Mouse (Mus musculus) hindbrain, embryonic 14.5 days (tissue): Measurements from ENCODE around the gene Pepd. TPM values are rescaled to one million over a fixed set of nuclear protein-coding genes. Genes with fewer than 3 reads are reported as not detected.
A peak's percentile ranks its signal among the peaks of the same experiment; 100 is the strongest.
"Not testable (repeated sequence)": the region's sequence is repeated elsewhere in the genome, so short reads cannot be mapped to it uniquely, and the experiment has no call there.

Experiments used
- ATAC-seq: fragments of 200-750 bp; cut with Nextera tagmentation; 2 replicates; pipeline ENCODE4 v1.8.0; 2017; ENCODE audit warnings: moderate number of reproducible peaks, mild to moderate bottlenecking, moderate TSS enrichment, moderate library complexity; ENCODE audit not compliant: low FRiP score
- DNase-seq: peaks from one replicate; pipeline ENCODE4 v3.0.0-alpha.2; 2015; ENCODE audit warnings: low spot score
- H3K27ac ChIP-seq: fragments of 300-500 bp; sonication (generic); 2 replicates; pipeline ENCODE4 v1.5.1; 2014; ENCODE audit warnings: mild to moderate bottlenecking, moderate library complexity
- H3K27me3 ChIP-seq: fragments of 300-500 bp; sonication (generic); 2 replicates; pipeline ENCODE4 v1.6.1; 2014; ENCODE audit warnings: mild to moderate bottlenecking, low read length, mixed read lengths; ENCODE audit not compliant: control insufficient read depth, insufficient read depth
- H3K36me3 ChIP-seq: fragments of 300-500 bp; sonication (generic); replicated peaks from 2 replicates; pipeline ENCODE4 v1.6.1; 2014; ENCODE audit not compliant: control insufficient read depth, insufficient read depth
- H3K4me1 ChIP-seq: fragments of 300-500 bp; sonication (generic); replicated peaks from 2 replicates; pipeline ENCODE4 v1.6.1; 2014; ENCODE audit warnings: antibody characterized with exemption, low read length, mixed read lengths; ENCODE audit not compliant: control insufficient read depth, insufficient read depth
- H3K4me2 ChIP-seq: fragments of 300-500 bp; sonication (generic); replicated peaks from 2 replicates; pipeline ENCODE4 v1.6.1; 2014; ENCODE audit warnings: mild to moderate bottlenecking, moderate library complexity
- H3K4me3 ChIP-seq: fragments of 300-500 bp; sonication (generic); replicated peaks from 2 replicates; pipeline ENCODE4 v1.5.1; 2014; ENCODE audit warnings: mild to moderate bottlenecking, low read length
- H3K9ac ChIP-seq: fragments of 300-500 bp; sonication (generic); 2 replicates; pipeline ENCODE4 v1.6.1; 2014
- H3K9me3 ChIP-seq: fragments of 300-500 bp; sonication (generic); 2 replicates; pipeline ENCODE4 v1.6.1; 2016; ENCODE audit warnings: low read length; ENCODE audit not compliant: control insufficient read depth
- WGBS: fragments of 180-500 bp; shearing (Covaris S2); extraction: QIAGEN DNeasy Blood & Tissue Kit; methylation state at CpG from one replicate; pipeline ENCODE4 v1.1.7; 2014; 5-methylcytosine and 5-hydroxymethylcytosine counted together
- polyA plus RNA-seq: library from polyadenylated mRNA; unstranded; fragments of >200 nt; fragmentation: Nextera tagmentation; extraction: Ambion mirVana; gene quantifications from 2 replicates; pipeline ENCODE4 v1.2.1, GENCODE M21; 2014

The Pepd gene
- polyA plus RNA-seq, 1 experiment from 2014 or later = 63.8 TPM

DNA sequence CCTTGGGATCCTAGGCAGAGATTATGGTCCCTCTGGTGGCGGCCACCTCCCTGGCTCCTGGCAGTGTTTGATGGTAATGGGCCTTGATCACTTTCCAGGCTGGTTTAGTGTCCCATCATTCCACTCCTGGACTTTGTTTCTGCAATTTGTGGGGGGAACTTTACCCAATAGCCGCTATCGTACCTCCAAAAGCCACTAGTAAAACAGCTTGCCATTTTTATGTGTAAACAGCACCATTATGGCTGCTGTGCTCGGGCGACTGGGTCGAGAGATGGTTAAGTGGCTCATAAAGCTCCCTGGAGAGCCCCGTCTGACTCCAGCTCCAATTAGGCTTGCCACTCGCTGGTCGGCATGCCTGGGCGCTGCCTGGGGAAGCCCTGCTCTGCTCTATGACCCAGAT, 59.6 kb downstream of the Pepd start:
- 49% methylated on average over 10 of the region's 10 CpGs for WGBS
- Histone ChIP-seq H3K4me2 (no peak overlapping the region), H3K27me3 (no peaks in the 10 kb centered on the region), H3K36me3 (no peaks in the 10 kb centered on the region), H3K9me3 (no peaks in the 10 kb centered on the region), H3K27ac (no peak overlapping the region), H3K4me3 (no peak overlapping the region), H3K9ac (no peak overlapping the region), H3K4me1 (peaks cover 38% of the 10 kb centered on the region; the same call in 1 of the 2 replicates)
- no peak for DNase-seq
- no peak for ATAC-seq

DNA sequence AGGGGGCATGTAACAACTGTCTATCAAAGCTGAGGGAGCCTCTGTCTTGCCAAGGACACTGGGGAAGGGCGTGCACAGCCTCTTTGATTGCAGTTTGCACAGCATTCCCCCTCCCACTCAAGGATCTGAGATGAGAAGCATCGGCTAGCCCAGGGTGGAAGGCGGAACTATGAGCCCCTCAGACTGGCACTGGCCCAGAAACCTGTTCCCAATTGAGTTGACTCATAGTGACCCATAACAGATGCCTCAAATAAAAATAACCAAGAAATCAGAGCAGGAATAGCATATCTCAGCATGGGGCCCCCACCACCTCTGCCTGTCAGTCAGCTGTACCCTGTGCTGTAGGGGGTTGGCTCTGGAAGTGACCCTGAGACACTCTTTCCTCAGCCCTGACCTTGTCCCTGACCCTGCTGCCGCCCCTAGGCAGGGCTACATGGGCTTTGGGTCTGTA, 60.8 kb downstream of the Pepd start:
- no peak overlapping the region for H3K27ac ChIP-seq

GRCm38 (mm10) chr7:34973877-34974276, 61.7 kb downstream of the Pepd start:
- 91% methylated on average over 3 of the region's 3 CpGs for WGBS
- DNase-seq (no peak), ATAC-seq (no peak)
- no peak overlapping the region for H3K9ac ChIP-seq
- H3K4me2 ChIP-seq = no peak overlapping the region
- peaks cover 32% of the 10 kb centered on the region; the same call in 1 of the 2 replicates for H3K4me1 ChIP-seq
- H3K27me3 ChIP-seq = no peaks in the 10 kb centered on the region
- no peaks in the 10 kb centered on the region for H3K36me3 ChIP-seq
- no peak overlapping the region for H3K27ac ChIP-seq
- no peak overlapping the region for H3K4me3 ChIP-seq
- no peaks in the 10 kb centered on the region for H3K9me3 ChIP-seq

More for the DNA sequence above, 60.8 kb downstream of the Pepd start:
- Histone ChIP-seq H3K27me3 (no peaks in the 10 kb centered on the region), H3K4me2 (no peak overlapping the region), H3K9me3 (no peaks in the 10 kb centered on the region), H3K9ac (no peak overlapping the region), H3K4me3 (no peak overlapping the region), H3K36me3 (no peaks in the 10 kb centered on the region), H3K4me1 (peaks cover 38% of the 10 kb centered on the region; the same call in 1 of the 2 replicates)
- DNase-seq (no peak), ATAC-seq (no peak)
- 56% methylated on average over 4 of the region's 4 CpGs for WGBS

DNA sequence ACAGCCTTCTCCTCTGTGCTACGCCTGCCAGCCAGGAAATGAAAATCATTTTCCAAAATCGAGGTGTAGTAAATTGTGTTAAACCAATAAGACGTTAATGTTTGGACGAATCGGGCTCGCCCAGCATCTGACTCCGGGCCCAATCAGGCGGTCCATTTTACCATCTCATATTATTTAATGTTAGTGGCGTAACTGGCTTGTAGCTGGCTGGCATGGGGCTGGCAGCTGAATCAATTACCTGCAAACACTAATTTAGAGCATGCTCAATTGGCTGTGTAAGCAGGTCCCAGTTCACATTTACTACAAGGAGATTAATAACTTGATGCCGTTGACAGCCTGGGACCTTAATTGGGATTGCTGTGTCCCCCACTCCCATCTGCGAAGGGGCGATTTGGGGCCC, 63.7 kb downstream of the Pepd start:
- Histone ChIP-seq H3K36me3 (no peaks in the 10 kb centered on the region), H3K4me3 (no peak overlapping the region), H3K9ac (no peak overlapping the region), H3K4me1 (peaks cover 32% of the 10 kb centered on the region; the same call in 1 of the 2 replicates), H3K27ac (peak overlapping the region; percentile 45), H3K9me3 (no peaks in the 10 kb centered on the region), H3K27me3 (no peaks in the 10 kb centered on the region), H3K4me2 (0 out of 2 replicates have a peak overlapping the region, but pooled peaks have one; percentile 10)
- peak; percentile 47; the same call in 1 of the 2 replicates for ATAC-seq
- DNase-seq = peak; percentile 38
- WGBS = 69% methylated on average over 12 of the region's 12 CpGs

- no peaks in the 10 kb centered on the region for H3K36me3 ChIP-seq
- ATAC-seq = no peak
- H3K9ac ChIP-seq = no peak overlapping the region
- peaks cover 25% of the 10 kb centered on the region; the same call in 1 of the 2 replicates for H3K4me1 ChIP-seq
- no peak overlapping the region for H3K4me2 ChIP-seq
- no peak for DNase-seq
- no peak overlapping the region for H3K4me3 ChIP-seq
- WGBS = 94% methylated on average over 4 of the region's 4 CpGs
- H3K9me3 ChIP-seq = no peaks in the 10 kb centered on the region
- H3K27ac ChIP-seq = no peak overlapping the region
- H3K27me3 ChIP-seq = no peaks in the 10 kb centered on the region
Measured at GRCm38 (mm10) chr7:34977403-34977802, 65.2 kb downstream of the Pepd start.

DNA sequence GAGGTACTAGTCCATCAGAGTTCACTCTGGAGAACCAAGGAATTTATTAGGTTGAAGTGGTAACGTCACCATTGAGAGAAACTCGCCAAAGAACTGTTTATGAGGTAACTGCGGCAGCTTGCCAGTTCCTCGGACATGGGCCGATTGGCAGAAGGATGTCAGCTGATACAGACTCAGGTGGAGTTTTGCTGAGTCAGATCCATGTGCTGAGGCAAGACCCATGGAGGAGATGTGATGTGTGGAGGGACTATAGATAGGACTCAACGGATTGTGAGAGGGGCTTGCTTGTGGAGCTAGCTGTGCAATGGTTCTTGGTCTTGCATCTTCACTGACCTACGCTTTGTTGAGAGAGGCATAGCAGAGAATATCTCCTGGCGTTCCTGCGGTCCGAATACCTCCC, 69.6 kb downstream of the Pepd start:
- Histone ChIP-seq H3K4me2 (no peak overlapping the region), H3K27me3 (no peaks in the 10 kb centered on the region), H3K27ac (no peak overlapping the region), H3K4me1 (peaks cover 9% of the 10 kb centered on the region; the same call in 1 of the 2 replicates), H3K9me3 (no peaks in the 10 kb centered on the region), H3K4me3 (no peak overlapping the region), H3K9ac (no peak overlapping the region), H3K36me3 (no peaks in the 10 kb centered on the region)
- no peak for ATAC-seq
- DNase-seq = no peak
- WGBS = 93% methylated on average over 10 of the region's 10 CpGs

DNA sequence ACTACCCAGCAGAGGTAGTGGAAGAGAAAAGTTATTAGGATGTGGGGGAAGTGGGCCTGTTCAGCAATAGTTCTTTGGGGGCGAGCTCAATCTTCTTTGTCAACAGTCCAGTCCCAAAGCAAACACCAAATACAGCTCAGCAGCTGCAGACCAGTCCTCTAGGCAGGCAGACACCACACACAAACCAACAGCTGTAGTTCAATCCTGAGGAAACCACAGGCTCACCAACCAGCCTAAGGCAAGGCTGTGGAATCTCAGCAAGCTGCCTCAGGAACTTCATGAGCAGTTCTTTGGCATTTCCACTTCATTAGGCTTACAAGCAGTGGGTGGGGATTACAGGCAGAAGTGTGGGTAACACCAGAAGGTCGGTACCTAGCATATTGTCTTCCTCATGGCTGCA, 70.2 kb downstream of the Pepd start:
- 80% methylated on average over 2 of the region's 2 CpGs for WGBS
- not testable (repeated sequence) for ATAC-seq, H3K9me3 ChIP-seq, H3K4me3 ChIP-seq, H3K4me2 ChIP-seq, H3K27ac ChIP-seq, H3K9ac ChIP-seq, DNase-seq, H3K36me3 ChIP-seq, H3K27me3 ChIP-seq
- H3K4me1 ChIP-seq = peaks cover 15% of the 10 kb centered on the region

DNA sequence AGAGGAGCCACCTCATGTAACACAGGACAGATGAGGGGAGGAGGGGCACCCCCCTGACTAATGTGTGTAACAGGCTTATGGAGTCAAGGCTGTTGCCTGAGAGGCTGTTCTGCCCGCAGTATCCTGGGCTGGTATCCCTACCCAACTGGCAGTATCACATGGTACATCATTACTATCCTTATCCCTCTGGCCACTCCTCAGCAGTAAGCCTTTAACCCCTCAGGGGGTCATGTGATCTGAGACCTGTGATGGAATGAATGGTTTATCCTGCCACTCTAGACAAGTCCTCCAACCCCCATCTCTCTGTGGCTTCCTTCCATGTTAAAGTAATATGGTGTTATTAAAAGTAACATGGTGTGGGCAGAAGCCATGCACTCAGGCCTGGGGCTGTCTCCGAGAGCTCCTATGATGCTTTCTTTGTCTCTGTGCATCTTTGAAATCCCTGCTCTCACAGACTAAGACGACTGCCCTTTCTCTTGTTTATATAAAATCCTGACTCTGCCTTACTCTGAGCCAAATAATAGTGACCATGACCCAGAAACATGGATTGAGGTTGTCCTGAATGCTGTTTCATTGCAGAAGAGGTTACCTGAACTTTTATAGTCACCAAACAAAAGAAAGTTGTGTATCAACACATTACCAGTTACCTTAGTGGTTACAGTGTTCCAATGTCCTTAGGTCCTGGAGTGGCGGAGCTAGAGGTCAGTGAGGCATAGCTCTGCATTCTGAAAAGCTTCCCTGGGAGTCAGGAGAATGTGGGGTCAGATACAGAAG, 71.7 kb downstream of the Pepd start:
- H3K27ac ChIP-seq = no peak overlapping the region
- H3K4me2 ChIP-seq = no peak overlapping the region
- 64% methylated on average over 4 of the region's 4 CpGs for WGBS
- peaks cover 20% of the 10 kb centered on the region for H3K4me1 ChIP-seq
- no peaks in the 10 kb centered on the region for H3K9me3 ChIP-seq
- no peaks in the 10 kb centered on the region for H3K36me3 ChIP-seq
- no peak overlapping the region for H3K4me3 ChIP-seq
- H3K27me3 ChIP-seq = no peaks in the 10 kb centered on the region
- DNase-seq = no peak
- no peak overlapping the region for H3K9ac ChIP-seq
- ATAC-seq = no peak

DNA sequence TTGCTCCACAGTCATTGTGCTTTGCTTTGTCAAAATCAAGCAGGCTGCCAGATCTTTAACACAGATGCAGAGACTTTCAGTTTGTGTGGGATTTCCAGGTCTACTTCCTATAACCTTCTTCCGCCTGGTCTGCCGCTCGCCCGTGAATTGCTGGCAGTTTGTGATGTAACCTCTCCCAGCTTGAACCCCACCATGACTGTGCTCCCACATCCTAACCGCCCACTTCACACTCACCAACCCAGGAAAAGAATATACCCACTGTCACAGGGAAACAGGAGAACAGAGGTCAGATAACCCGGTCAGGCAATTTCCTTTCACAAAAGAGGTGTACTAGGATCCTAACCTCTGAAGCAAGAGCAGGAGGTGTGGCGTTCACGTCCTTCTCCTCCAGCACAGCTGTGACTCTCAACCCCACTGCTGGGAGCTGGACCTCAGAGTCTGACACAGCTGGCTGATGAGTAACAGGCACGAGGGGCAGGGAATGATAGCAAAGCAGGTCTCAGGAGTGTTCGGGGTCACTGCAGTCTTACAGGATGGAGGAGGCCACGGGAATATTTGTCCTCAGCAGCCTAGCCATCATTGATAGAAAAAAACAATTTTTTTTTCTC, 72.5 kb downstream of the Pepd start:
- no peak for DNase-seq
- no peak overlapping the region for H3K4me3 ChIP-seq
- no peaks in the 10 kb centered on the region for H3K27me3 ChIP-seq
- no peak overlapping the region for H3K4me2 ChIP-seq
- no peak for ATAC-seq
- no peak overlapping the region for H3K9ac ChIP-seq
- H3K4me1 ChIP-seq = peaks cover 20% of the 10 kb centered on the region
- no peaks in the 10 kb centered on the region for H3K9me3 ChIP-seq
- H3K27ac ChIP-seq = no peak overlapping the region
- no peaks in the 10 kb centered on the region for H3K36me3 ChIP-seq
- WGBS = 68% methylated on average over 11 of the region's 11 CpGs
